Mouse (Mus musculus): ENCODE results near the gene Gm28038. TPM values are rescaled to one million over a fixed set of nuclear protein-coding genes. Genes with fewer than 3 reads are reported as not detected.

Gm28038 gene
- polyA plus RNA-seq, 1 experiment from 2014 or later: not detected

- no peak for TF ChIP-seq CTCF (IDR thresholded peaks at IDR 0.05)
These were observed 4.8 kb downstream of the Gm28038 start for GRCm38 (mm10) chr2:30285416-30286181.

GRCm38 (mm10) chr2:30286192-30287026 is 5.6 kb downstream of the Gm28038 start, which contains the start of the genes Dolk and Nup188:
TSS of gene Dolk (minus strand) at chr2:30286334.
TSS of gene Nup188 (plus strand) at chr2:30286397.
- CTCF ChIA-PET: no interaction called here
- no peak for TF ChIP-seq CTCF (IDR thresholded peaks at IDR 0.05)
- POLR2A ChIA-PET: interaction anchor here (1.0 kb wide), 1 partner anchor 20 kb away, joined by 3 read pairs; the partner anchor contains the start of gene Phyhd1

More at GRCm38 (mm10) chr2:30285416-30286181, 4.8 kb downstream of the Gm28038 start:
- peak; percentile 15 for ATAC-seq
- no peak for DNase-seq (ENCODE audit: low read depth, low spot score)
- ChIA-PET CTCF (no interaction called here), POLR2A (interaction anchor here (1.0 kb wide), 1 partner anchor 19 kb away, joined by 3 read pairs; the partner anchor contains the start of gene Phyhd1)
- no peaks in the 10 kb centered on the region for H3K27me3 ChIP-seq
- in situ Hi-C loops (cut with MboI; ENCODE audit: low pct_unique_long_range_greater_than_20kb): no loop called here

DNA sequence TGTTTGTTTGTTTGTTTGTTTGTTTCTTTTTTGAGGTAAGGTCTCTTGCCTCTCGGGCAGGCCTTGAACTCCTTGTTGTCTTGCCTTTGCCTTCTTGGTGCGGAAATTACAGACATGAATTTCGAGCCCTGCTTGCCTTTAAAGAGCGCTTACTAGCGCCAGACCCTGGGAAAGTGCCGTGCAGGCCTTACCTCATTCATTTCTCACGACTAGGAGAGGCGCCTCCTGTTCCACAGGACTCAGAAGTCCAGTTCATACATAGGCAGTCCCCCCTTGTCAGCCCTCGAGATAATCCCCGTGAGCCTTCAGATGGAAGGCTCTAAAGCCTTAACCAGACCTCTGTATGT is 6.2 kb downstream of the Gm28038 start:
- no peak for ATAC-seq
- no peak for TF ChIP-seq CTCF (IDR thresholded peaks at IDR 0.05)
- no peaks in the 10 kb centered on the region for H3K27me3 ChIP-seq
- ChIA-PET CTCF (no interaction called here), POLR2A (no interaction called here)
- in situ Hi-C loops (cut with MboI; ENCODE audit: low pct_unique_long_range_greater_than_20kb): no loop called here
- DNase-seq (ENCODE audit: low read depth, low spot score): no peak

More at GRCm38 (mm10) chr2:30286192-30287026, 5.6 kb downstream of the Gm28038 start, which contains the start of the genes Dolk and Nup188:
- DNase-seq (ENCODE audit: low read depth, low spot score) (peak; percentile 53), ATAC-seq (peak; percentile 72)
- in situ Hi-C loops (cut with MboI; ENCODE audit: low pct_unique_long_range_greater_than_20kb): no loop called here
- no peaks in the 10 kb centered on the region for H3K27me3 ChIP-seq

DNA sequence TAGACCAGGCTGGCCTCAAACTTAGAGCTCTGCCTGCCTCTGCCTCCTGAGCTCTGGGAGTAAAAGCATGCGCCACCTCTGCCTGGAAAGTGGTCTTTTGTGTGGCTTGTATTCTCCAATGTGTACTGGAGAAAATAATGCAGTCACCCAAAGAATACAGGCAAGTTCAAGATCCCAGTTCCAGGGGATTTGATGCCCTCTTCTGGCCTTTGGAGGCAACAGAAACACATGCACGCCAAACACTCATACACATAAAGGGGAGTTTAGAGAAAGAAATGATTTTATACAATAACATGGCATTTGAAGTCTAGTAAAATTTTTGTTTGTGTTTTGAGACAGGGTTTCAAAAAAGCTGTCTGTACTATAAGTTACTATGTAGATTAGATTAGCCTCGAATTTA is 18.7 kb downstream of the Gm28038 start:
- CTCF ChIA-PET: no interaction called here
- in situ Hi-C loops (cut with MboI; ENCODE audit: low pct_unique_long_range_greater_than_20kb): no loop called here
- TF ChIP-seq CTCF (IDR thresholded peaks at IDR 0.05): peak; percentile 60
- DNase-seq (ENCODE audit: low read depth, low spot score) (no peak), ATAC-seq (no peak)
- H3K27me3 ChIP-seq: no peaks in the 10 kb centered on the region
- POLR2A ChIA-PET: interaction anchor here (0.6 kb wide), 1 partner anchor 30 kb away, joined by 6 read pairs; no protein-coding TSS in a partner anchor

DNA sequence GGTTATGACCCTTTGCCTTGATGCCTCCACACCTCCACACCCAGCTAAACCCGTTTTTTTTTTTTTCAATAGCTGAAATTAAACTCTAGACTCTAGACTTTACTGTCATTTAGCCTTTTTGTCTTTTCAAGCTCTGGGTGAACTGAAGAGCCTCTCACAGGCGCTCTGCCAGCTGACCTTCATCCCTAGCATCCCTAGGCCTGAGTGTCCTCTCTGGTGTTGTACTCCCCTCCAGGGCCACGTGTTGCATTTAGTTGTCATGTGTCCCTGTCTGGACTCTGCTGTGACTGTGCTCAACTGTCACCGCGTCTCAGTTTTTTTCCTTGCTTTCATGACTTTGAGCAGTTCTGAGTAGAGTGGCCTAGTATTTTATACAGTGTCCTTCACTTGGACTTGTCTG is 19.1 kb downstream of the Gm28038 start:
- CTCF ChIA-PET: no interaction called here
- in situ Hi-C loops (cut with MboI; ENCODE audit: low pct_unique_long_range_greater_than_20kb): no loop called here
- no peak for TF ChIP-seq CTCF (IDR thresholded peaks at IDR 0.05)
- DNase-seq (ENCODE audit: low read depth, low spot score) (no peak), ATAC-seq (no peak)
- POLR2A ChIA-PET: no interaction called here
- no peaks in the 10 kb centered on the region for H3K27me3 ChIP-seq

GRCm38 (mm10) chr2:30306087-30306486 is 25.2 kb downstream of the Gm28038 start:
- TF ChIP-seq CTCF (IDR thresholded peaks at IDR 0.05): no peak

GRCm38 (mm10) chr2:30309351-30309750 is 28.5 kb downstream of the Gm28038 start:
- POLR2A ChIA-PET: no interaction called here
- H3K27me3 ChIP-seq: no peaks in the 10 kb centered on the region
- no peak for ATAC-seq
- no peak for DNase-seq (ENCODE audit: low read depth, low spot score)
- CTCF ChIA-PET: interaction anchor here (1.8 kb wide), 1 partner anchor 18 kb away, joined by 4 read pairs; no protein-coding TSS in a partner anchor
- TF ChIP-seq CTCF (IDR thresholded peaks at IDR 0.05): no peak
- in situ Hi-C loops (cut with MboI; ENCODE audit: low pct_unique_long_range_greater_than_20kb): no loop called here

More at GRCm38 (mm10) chr2:30306087-30306486, 25.2 kb downstream of the Gm28038 start:
- no peak for DNase-seq (ENCODE audit: low read depth, low spot score)
- POLR2A ChIA-PET: no interaction called here
- ATAC-seq: no peak
- CTCF ChIA-PET: interaction anchor here (1.9 kb wide), 1 partner anchor 10 kb away, joined by 4 read pairs; no protein-coding TSS in a partner anchor
- in situ Hi-C loops (cut with MboI; ENCODE audit: low pct_unique_long_range_greater_than_20kb): no loop called here
- no peaks in the 10 kb centered on the region for H3K27me3 ChIP-seq

GRCm38 (mm10) chr2:30311481-30311880 is 30.6 kb downstream of the Gm28038 start:
- ATAC-seq: no peak
- POLR2A ChIA-PET: no interaction called here
- no peaks in the 10 kb centered on the region for H3K27me3 ChIP-seq
- CTCF ChIA-PET: interaction anchor here (0.7 kb wide), 1 partner anchor 15 kb away, joined by 4 read pairs; no protein-coding TSS in a partner anchor
- no peak for DNase-seq (ENCODE audit: low read depth, low spot score)
- TF ChIP-seq CTCF (IDR thresholded peaks at IDR 0.05): no peak
- in situ Hi-C loops (cut with MboI; ENCODE audit: low pct_unique_long_range_greater_than_20kb): no loop called here

- POLR2A ChIA-PET: no interaction called here
- DNase-seq (ENCODE audit: low read depth, low spot score) (no peak), ATAC-seq (no peak)
- in situ Hi-C loops (cut with MboI; ENCODE audit: low pct_unique_long_range_greater_than_20kb): no loop called here
- H3K27me3 ChIP-seq: no peaks in the 10 kb centered on the region
- no peak for TF ChIP-seq CTCF (IDR thresholded peaks at IDR 0.05)
- CTCF ChIA-PET: interaction anchor here (1.4 kb wide), 1 partner anchor 11 kb away, joined by 4 read pairs; no protein-coding TSS in a partner anchor
These were observed 35.3 kb downstream of the Gm28038 start for GRCm38 (mm10) chr2:30316136-30316535.

DNA sequence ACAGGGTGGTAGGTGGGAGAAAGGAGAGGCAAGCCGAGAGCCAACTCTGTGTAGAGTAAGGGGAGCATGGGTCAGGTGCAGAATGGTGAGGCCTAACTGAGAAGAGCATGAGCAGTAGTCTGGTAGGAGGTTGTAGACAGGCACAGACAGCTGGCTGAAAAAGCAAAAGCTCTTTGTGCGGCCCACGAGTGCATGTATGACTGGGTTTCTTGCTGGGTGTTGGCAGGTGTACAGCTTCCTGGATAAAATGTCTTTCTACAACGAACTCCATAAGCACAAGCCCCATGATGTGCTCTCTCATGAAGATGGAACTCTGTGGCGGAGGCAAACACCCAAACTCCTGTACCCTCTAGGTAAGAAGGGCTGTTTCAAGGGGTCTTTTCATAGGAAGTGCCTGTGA is 36.1 kb downstream of the Gm28038 start:
- ATAC-seq (no peak), DNase-seq (ENCODE audit: low read depth, low spot score) (no peak)
- ChIA-PET CTCF (no interaction called here), POLR2A (no interaction called here)
- TF ChIP-seq CTCF (IDR thresholded peaks at IDR 0.05): no peak
- H3K27me3 ChIP-seq: no peaks in the 10 kb centered on the region
- in situ Hi-C loops (cut with MboI; ENCODE audit: low pct_unique_long_range_greater_than_20kb): no loop called here

Data from Patski (cell line).